Mouse (Mus musculus): Measurements from ENCODE around the gene Vezf1. TPM values are rescaled to one million over a fixed set of nuclear protein-coding genes. Genes with fewer than 3 reads are reported as not detected.

Gene Vezf1
- total RNA-seq, 2 experiments from 2014 or later: 22.0 to 22.7 TPM

DNA sequence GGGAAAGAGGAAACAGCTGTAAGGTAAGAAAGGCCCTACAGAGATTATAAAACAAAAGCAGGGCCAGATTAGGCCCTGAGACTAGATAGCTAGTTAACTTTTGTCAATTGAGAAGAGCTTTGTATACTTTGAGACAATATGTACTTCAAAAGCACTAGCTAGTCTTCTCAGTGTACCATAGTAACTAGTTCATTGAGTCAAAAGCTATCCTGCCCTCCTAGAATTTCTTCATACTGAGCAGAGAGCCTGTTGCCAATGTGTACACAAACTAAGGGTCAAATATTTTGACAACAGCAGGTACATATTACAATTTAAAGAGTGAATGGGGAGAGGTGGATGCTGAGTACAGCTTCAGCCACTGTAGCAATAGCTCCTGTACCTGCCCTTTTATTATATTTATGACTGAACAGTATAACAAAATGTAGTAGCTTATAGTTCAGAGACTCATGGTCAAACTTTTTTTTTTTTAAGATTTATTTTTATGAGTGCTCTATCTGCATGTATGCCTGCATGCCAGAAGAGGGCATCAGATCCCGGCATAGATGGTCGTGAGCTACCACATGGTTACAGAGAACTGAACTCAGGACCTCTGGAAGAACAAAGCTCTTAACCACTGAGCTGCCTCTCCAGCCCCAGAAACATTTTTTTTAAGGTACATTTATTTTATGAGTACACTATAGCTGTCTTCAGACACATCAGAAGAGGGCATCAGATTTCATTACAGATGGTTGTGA lies 6.0 kb upstream of the Vezf1 start:
- peak; percentile 68 for TF ChIP-seq CTCF (conservative IDR thresholded peaks at IDR 0.05)
- DNase-seq (ENCODE audit: low spot score in 2 of 2): no peak
- Histone ChIP-seq H3K4me3 (no peak overlapping the region), H3K27ac (no peak overlapping the region)

DNA sequence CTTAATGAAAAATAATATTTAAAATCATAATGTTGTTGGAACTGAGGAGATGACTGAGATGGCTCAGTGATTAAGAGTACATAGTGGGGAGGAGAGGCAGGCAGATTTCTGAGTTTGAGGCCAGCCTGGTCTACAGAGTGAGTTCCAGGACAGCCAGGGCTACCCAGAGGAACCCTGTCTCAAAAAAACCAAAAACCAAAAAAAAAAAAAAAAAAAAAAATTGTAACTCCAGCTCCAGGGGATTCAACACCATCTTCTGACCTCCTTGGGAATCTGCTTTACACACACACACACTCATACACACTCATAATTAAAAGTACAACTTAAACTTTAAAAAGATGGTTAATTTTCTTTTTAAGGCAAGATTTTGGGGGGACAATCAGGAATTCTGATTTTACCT lies 2.3 kb upstream of the Vezf1 start:
- Histone ChIP-seq H3K27ac (no peak overlapping the region), H3K4me3 (no peak overlapping the region)
- TF ChIP-seq CTCF (conservative IDR thresholded peaks at IDR 0.05): no peak
- no peak for DNase-seq (ENCODE audit: low spot score in 2 of 2)

DNA sequence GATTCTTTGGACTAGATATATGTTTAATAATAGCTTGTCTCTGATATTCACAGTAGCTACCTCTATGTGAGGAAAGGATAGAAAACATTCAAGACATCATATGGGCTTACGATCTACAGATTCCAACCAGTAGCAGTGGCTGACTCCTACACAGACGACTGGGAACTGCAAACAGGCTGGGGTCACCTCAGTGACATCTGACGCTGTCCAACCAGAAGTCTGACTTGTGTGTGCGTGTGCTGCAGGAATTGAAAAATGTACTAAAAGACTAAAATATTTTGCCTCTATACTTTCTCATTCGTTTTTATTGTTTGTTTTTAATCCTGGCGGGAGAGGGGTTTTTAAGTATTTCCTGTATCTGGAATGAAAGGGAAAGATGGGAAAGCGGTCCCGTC lies 891 bp upstream of the Vezf1 start:
- peak overlapping the region; percentile 99 for H3K27ac ChIP-seq

DNA sequence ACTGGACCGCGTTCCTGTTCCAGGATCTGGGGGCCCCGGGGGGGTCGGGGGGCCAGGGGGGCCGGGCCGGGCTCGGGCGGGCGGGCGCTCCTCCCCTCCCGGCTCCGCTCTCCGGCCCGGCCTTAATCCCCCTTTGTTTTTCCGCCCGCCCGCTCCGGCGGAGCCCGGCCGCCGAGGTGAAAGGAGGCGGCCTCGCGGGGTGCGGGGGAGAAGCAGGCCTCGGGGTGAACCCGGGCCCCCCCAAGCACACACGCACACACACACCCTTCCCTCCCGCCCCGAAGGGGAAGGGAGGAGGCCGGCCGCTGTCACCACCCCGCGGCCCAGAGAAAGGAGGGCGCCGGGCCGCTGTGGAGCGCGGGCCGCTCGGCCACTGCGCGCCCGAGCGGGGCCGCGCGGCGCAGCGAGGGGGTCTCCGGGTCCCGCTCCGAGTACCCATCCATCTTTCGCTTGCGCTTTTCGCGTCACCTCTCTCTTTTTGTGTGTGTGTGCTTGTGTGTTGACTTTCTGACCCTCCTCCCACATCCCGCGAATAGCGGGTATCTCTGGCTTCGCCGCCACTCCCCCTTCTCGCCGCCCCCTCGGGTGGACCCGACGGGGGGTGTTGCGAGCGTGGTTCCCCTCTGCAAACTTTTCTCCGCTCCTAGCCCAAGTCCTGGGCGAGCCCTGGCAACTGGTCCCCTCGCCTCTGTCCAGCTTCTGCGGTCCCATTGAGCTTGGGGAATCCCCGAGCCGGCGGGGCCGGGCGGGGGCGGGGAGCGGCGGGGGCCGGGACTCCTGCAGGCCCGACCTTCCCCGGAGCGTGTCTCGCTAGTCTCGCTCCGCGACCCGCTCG lies 549 bp downstream of the Vezf1 start:
- Histone ChIP-seq H3K27ac (peak overlapping the region; percentile 99), H3K4me3 (peak overlapping the region; percentile 70)
- no peak for TF ChIP-seq CTCF (conservative IDR thresholded peaks at IDR 0.05)
- DNase-seq (ENCODE audit: low spot score in 2 of 2): peak in 1 of 2 experiments; percentile 27

More for the DNA sequence above, 891 bp upstream of the Vezf1 start:
- no peak for TF ChIP-seq CTCF (conservative IDR thresholded peaks at IDR 0.05)
- no peak for DNase-seq (ENCODE audit: low spot score in 2 of 2)
- peak overlapping the region; percentile 70 for H3K4me3 ChIP-seq

DNA sequence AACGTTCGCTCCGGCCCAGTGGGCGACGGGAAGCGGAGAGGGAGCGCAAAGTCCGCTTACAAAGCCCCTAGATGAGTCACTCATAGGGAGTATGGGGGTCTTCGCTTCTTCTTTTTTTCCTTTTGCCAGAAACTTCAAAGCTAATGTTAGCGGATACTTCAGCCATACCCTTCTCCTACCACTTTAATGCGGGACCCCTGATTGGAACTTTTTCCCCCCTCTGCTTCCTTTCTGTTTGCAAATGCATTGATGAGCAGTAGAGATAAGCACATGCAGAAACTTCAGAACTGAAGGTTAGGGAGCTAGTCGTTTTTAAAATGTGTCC lies 1.1 kb downstream of the Vezf1 start:
- no peak for DNase-seq (ENCODE audit: low spot score in 2 of 2)
- Histone ChIP-seq H3K27ac (peak overlapping the region; percentile 99), H3K4me3 (peak overlapping the region; percentile 70)
- TF ChIP-seq CTCF (conservative IDR thresholded peaks at IDR 0.05): no peak

DNA sequence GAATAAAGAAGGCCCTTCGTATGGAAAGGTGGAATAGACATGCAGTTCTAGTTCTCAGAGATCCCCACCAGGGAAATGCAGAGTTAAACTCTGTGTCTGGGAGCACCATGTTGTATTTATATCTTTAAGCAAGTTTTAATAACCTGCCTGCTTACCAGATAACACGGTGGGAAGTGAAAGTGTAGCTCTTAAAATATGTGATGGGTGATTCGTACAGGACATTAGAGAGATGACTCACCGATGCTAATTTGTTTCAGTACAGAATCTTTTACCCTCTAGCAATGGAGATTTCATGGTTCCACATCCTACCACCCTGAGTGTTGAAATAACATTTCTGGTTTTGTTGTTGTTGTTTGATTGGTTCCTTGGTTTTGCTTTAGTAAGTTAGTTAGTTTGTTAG lies 2.3 kb downstream of the Vezf1 start:
- Histone ChIP-seq H3K27ac (no peak overlapping the region), H3K4me3 (no peak overlapping the region; the same call in 1 of the 2 replicates)
- no peak for TF ChIP-seq CTCF (conservative IDR thresholded peaks at IDR 0.05)
- no peak for DNase-seq (ENCODE audit: low spot score in 2 of 2)

DNA sequence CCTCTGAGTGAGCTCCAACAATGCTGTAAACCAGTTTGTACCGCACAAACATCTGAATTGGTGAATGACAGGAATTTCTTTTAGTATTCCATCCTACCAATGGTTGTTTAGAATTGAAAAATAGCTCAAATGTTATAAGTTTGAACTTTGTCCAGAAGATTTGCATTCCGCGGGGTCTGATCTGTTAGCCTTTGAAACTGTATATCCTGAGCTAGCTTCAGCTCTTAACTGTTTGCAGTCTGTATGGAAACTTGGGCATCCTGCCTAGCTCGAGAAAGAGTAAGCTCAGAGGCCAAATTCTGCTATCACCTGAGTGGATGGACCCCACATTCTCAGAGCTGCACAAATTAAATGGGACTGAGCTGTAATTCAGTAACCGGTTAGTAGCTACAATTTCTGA lies 3.0 kb downstream of the Vezf1 start:
- no peak overlapping the region for H3K4me3 ChIP-seq
- no peak for DNase-seq (ENCODE audit: low spot score in 2 of 2)
- TF ChIP-seq CTCF (conservative IDR thresholded peaks at IDR 0.05): no peak
- H3K27ac ChIP-seq: no peak overlapping the region

DNA sequence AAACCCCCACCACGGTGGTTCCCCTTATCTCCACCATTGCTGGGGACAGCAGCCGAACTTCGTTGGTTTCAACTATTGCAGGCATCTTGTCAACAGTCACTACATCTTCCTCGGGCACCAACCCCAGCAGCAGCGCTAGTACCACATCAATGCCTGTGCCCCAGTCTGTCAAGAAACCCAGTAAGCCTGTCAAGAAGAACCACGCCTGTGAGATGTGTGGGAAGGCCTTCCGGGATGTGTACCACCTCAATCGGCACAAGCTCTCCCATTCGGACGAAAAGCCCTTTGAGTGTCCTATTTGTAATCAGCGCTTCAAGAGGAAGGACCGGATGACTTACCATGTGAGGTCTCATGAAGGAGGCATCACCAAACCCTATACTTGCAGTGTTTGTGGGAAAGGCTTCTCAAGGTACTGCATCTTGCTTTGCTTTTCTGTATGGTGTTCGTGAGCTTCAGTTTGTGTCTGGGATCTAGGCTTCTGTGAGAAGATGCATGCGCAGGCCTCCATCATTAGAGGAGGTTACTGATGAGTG lies 5.3 kb downstream of the Vezf1 start:
- Histone ChIP-seq H3K27ac (no peak overlapping the region), H3K4me3 (no peak overlapping the region)
- TF ChIP-seq CTCF (conservative IDR thresholded peaks at IDR 0.05): no peak
- no peak for DNase-seq (ENCODE audit: low spot score in 2 of 2)

DNA sequence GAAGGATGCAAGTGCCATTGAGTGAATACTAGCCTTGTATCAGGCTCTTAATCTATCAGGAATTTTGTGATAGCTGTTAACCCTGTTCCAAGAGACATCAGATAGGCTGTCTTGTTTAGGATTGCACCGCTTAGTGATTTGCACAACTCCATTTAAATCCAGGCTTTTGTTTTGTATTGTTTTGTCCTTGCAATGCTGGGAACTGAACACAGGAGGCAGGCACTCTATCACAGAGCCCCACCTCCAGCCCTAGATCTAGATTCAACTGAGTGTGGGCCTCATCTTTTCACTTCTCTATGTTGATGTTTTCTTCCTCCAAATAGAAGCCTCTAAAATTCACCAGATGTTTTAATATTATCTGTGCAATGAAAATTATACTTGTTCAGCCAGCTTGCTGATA lies 7.6 kb downstream of the Vezf1 start:
- peak; percentile 65 for TF ChIP-seq CTCF (conservative IDR thresholded peaks at IDR 0.05)
- DNase-seq (ENCODE audit: low spot score in 2 of 2): no peak
- Histone ChIP-seq H3K27ac (no peak overlapping the region), H3K4me3 (no peak overlapping the region)

DNA sequence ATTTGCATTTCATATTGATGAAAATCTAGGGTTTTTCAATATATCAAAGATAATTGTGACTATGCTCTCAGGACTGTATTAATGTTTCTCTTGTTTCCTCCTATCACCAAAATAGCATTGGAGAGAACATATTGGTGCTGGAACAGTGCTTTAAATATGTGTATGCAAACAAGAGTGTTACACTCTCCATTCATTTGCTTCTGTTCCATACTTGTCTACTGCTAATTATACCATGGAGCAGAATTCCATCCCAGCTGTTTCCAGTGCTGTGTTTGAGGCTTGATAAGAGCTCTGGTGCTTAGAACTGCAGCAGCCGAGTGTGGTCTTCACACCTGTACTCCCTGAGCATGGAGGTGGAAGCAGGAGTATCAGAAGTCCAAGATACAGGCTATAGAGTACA lies 8.3 kb downstream of the Vezf1 start:
- no peak for TF ChIP-seq CTCF (conservative IDR thresholded peaks at IDR 0.05)
- no peak overlapping the region for H3K4me3 ChIP-seq
- DNase-seq (ENCODE audit: low spot score in 2 of 2): no peak
- H3K27ac ChIP-seq: no peak overlapping the region

DNA sequence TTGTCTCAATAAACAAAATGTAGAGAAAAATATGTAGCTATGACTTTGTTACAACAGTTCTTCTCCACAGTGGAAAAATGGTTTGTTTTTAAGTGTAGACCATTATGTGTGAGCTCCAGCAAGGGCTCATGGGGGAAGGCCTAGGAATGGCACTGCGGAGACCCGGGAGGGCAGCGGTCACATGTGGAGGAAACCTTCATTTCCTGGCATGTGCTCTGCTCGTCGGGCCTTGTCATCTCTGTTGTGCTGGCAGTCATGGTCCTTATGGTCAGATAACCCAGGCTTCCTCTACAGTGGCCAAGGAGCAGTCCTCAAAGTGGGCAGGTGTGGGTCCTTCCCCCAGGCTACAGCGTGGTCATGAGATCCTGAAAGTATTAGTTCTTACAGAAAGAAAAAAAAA lies 15.6 kb downstream of the Vezf1 start:
- Histone ChIP-seq H3K4me3 (no peak overlapping the region), H3K27ac (no peak overlapping the region)
- DNase-seq (ENCODE audit: low spot score in 2 of 2): no peak
- no peak for TF ChIP-seq CTCF (conservative IDR thresholded peaks at IDR 0.05)

DNA sequence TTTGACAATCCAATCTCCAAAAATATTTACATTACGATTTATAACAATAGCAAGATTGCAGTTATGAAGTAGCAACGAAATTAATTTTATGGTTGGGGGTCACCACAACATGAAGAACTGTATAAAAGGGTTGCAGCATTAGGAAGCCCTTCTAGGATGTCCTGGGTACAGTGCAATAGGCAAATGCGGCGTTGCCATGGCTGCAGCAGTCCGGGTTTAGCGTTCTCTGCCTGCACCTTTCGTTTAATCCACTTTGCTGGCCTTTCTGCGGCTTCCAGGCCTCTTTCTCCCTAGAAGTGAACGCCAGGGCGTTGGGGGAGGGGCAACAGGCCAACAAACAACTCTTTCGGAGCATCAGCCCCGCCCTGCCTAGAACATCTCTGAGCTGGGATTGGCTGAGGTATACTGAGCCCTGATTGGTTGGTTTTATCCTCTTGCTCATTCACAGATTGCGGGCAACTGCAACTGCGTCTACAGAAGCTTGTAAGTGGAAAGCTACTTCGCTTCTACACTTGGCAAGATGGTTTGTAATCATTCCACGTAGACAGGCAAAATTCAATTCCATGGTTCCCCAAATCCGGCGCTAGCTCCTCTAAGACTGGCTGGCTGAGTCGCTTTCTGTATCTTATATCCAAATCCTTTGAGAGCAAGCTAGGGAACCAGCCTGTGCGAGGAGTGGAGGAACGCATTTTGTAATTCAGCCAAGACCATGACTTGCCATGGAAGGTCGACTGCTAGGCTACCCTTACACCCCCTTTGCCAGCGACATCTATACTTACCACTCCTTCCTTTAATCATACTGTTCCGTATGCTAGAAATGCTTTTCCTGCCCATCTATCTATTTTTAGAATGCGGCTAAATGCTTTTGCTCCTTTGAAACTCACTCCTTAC lies 18.9 kb downstream of the Vezf1 start:
- peak overlapping the region; percentile 52 for H3K4me3 ChIP-seq
- DNase-seq (ENCODE audit: low spot score in 2 of 2): peak; percentile 89 to 91
- TF ChIP-seq CTCF (conservative IDR thresholded peaks at IDR 0.05): no peak
- H3K27ac ChIP-seq: peak overlapping the region; percentile 80

DNA sequence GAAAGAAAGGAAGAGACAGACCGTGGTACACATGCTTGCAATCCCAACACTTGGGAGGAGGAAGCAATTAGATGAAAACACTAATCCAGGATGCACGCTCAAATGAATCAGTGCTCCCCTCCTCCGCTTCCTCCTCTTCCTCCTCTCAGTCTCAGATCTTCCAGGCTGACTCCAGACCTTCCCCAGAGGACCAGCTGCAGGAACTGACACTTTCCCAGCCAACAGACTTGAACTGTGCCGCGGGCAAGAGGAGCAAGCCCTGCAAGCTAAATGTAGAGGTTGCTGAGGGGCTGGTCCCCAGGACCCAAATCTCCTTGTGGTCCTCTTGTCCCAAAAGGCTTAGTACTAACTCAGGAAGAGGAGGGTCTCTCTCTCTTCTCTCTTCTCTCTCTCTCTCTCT lies 21.1 kb downstream of the Vezf1 start:
- no peak for TF ChIP-seq CTCF (conservative IDR thresholded peaks at IDR 0.05)
- DNase-seq (ENCODE audit: low spot score in 2 of 2): no peak
- Histone ChIP-seq H3K4me3 (no peak overlapping the region), H3K27ac (no peak overlapping the region)
